ENCODE assay signal across 17 mouse cellular contexts in the genomic region with DNA sequence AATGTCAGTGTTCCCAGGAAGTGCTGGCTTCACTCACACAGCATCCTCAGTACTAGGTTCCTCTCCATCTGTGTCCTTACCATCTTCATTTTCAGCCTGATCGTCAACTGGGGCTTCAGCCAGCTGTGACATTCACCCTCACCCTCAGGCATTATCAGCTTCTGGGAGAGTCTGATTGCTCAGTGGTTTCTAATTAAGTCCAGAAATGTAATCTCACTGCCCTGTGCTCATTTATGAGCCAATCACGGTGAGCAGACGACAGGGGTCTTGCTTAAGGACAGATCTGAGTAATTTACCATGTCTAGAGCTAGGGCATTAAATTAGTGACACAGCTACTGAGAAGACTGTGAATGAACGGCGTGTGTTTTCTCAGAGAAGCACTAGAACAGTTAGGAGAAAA.
DNase-seq lines count a peak whose midpoint lies in the region; ATAC-seq and TF ChIP-seq lines count a peak whose summit lies in the region.
"Had no signal": no experiment of that assay in that cellular context is flagged by ENCODE, and none has a peak within 500 bp of the region (broad histone marks: within the 10 kb centered on the region; RNA-seq: fewer than 3 reads in every experiment).

No protein-coding gene starts in this region.

- no peak for TF ChIP-seq POLR2A in brain, embryonic 14.5 days (IDR thresholded peaks at IDR 0.05; ENCODE audit: borderline replicate concordance, extremely low read depth, insufficient read depth, insufficient read length, poor library complexity, severe bottlenecking)

- no peaks in the 10 kb centered on the region for H3K36me3 ChIP-seq in kidney, postnatal 0 days (ENCODE audit: insufficient read depth, low read length)
- H3K36me3 ChIP-seq in hindbrain, embryonic 10.5 days = no peaks in the 10 kb centered on the region
- H3K36me3 ChIP-seq in midbrain, embryonic 14.5 days (ENCODE audit: control insufficient read depth, insufficient read depth, low read length) = no peaks in the 10 kb centered on the region
- no peaks in the 10 kb centered on the region for H3K36me3 ChIP-seq in limb, embryonic 10.5 days
- H3K36me3 ChIP-seq: G1E; kidney, embryonic 15.5 days; limb, embryonic 15.5 days; stomach, embryonic 15.5 days had no signal

- no peaks in the 10 kb centered on the region for H3K4me1 ChIP-seq in kidney, postnatal 0 days (replicated peaks; ENCODE audit: insufficient read depth, low read length)
- no peaks in the 10 kb centered on the region for H3K4me1 ChIP-seq in hindbrain, embryonic 10.5 days (replicated peaks)
- no peaks in the 10 kb centered on the region for H3K4me1 ChIP-seq in midbrain, embryonic 14.5 days (ENCODE audit: control insufficient read depth, insufficient read depth, low read length)
- peaks cover 26% of the 10 kb centered on the region for H3K4me1 ChIP-seq in limb, embryonic 10.5 days
- H3K4me1 ChIP-seq: limb, embryonic 15.5 days; stomach, embryonic 15.5 days had no signal

- ATAC-seq in kidney, postnatal 0 days (replicated peaks; ENCODE audit: low FRiP score, low read depth) = no peak
- ATAC-seq in midbrain, embryonic 14.5 days (ENCODE audit: low FRiP score, low TSS enrichment) = peak; percentile 24; the same call in 1 of the 2 replicates
- ATAC-seq: forebrain, embryonic 13.5 days; inflammation-experienced regulatory T-cells, adult 6 months had no signal

- H3K9me3 ChIP-seq in kidney, postnatal 0 days (replicated peaks; ENCODE audit: low read length) = no peaks in the 10 kb centered on the region
- H3K9me3 ChIP-seq in hindbrain, embryonic 10.5 days = no peaks in the 10 kb centered on the region
- H3K9me3 ChIP-seq in midbrain, embryonic 14.5 days (ENCODE audit: control insufficient read depth, low read length) = no peaks in the 10 kb centered on the region
- H3K9me3 ChIP-seq in limb, embryonic 10.5 days (replicated peaks) = no peaks in the 10 kb centered on the region
- H3K9me3 ChIP-seq: forebrain, embryonic 13.5 days; G1E; kidney, embryonic 15.5 days; limb, embryonic 15.5 days; stomach, embryonic 15.5 days had no signal

- no peak for TF ChIP-seq CTCF in kidney, postnatal 0 days (IDR thresholded peaks at IDR 0.05; ENCODE audit: low read depth)
- TF ChIP-seq CTCF in brain, embryonic 14.5 days (IDR thresholded peaks at IDR 0.05; ENCODE audit: borderline replicate concordance, extremely low read depth, insufficient read depth, insufficient read length) = no peak

- no peak overlapping the region for H3K4me3 ChIP-seq in kidney, postnatal 0 days (replicated peaks; ENCODE audit: low read depth, low read length)
- H3K4me3 ChIP-seq in hindbrain, embryonic 10.5 days = no peak overlapping the region
- no peak overlapping the region for H3K4me3 ChIP-seq in midbrain, embryonic 14.5 days (replicated peaks; ENCODE audit: low read depth, low read length)
- H3K4me3 ChIP-seq in limb, embryonic 10.5 days = no peak overlapping the region
- H3K4me3 ChIP-seq: forebrain, embryonic 13.5 days; kidney, embryonic 15.5 days; limb, embryonic 15.5 days; stomach, embryonic 15.5 days had no signal

- H3K27ac ChIP-seq in kidney, postnatal 0 days = no peak overlapping the region
- no peak overlapping the region for H3K27ac ChIP-seq in hindbrain, embryonic 10.5 days
- no peak overlapping the region for H3K27ac ChIP-seq in midbrain, embryonic 14.5 days (replicated peaks; ENCODE audit: low read depth, low read length)
- no peak overlapping the region for H3K27ac ChIP-seq in limb, embryonic 10.5 days
- H3K27ac ChIP-seq: forebrain, embryonic 13.5 days; kidney, embryonic 15.5 days; limb, embryonic 15.5 days; stomach, embryonic 15.5 days had no signal

- DNase-seq in kidney, postnatal 0 days (ENCODE audit: low spot score) = peak; percentile 4
- no peak for DNase-seq in kidney, adult 11 months
- peak; percentile 68 for DNase-seq in brain, embryonic 14.5 days (ENCODE audit: low read depth)
- peak; percentile 5 for DNase-seq in hindbrain, embryonic 10.5 days (ENCODE audit: low spot score)
- DNase-seq in midbrain, embryonic 14.5 days = peak; percentile 58
- no peak for DNase-seq in limb, embryonic 10.5 days (ENCODE audit: low spot score)
- DNase-seq in thymus, postnatal 10 days (ENCODE audit: low spot score in 2 of 2) = no peak
- DNase-seq: adrenal gland, adult 2 months; cerebellum, postnatal 36 days; heart, adult 18-20 months; lung, embryonic 14.5 days had no signal

- H3K4me2 ChIP-seq in kidney, postnatal 0 days (ENCODE audit: low read length) = no peak overlapping the region
- H3K4me2 ChIP-seq in midbrain, embryonic 14.5 days (ENCODE audit: low read length) = no peak overlapping the region
- H3K4me2 ChIP-seq: forebrain, embryonic 13.5 days; kidney, embryonic 15.5 days; limb, embryonic 15.5 days; lung, embryonic 14.5 days; stomach, embryonic 15.5 days had no signal

- no peaks in the 10 kb centered on the region for H3K27me3 ChIP-seq in kidney, postnatal 0 days (ENCODE audit: insufficient read depth, low read length)
- no peaks in the 10 kb centered on the region for H3K27me3 ChIP-seq in hindbrain, embryonic 10.5 days (ENCODE audit: insufficient read depth, poor library complexity, severe bottlenecking)
- peaks cover 7% of the 10 kb centered on the region; the same call in 1 of the 2 replicates for H3K27me3 ChIP-seq in midbrain, embryonic 14.5 days (ENCODE audit: control insufficient read depth, insufficient read depth, low read length)
- peaks cover 33% of the 10 kb centered on the region; the same call in 1 of the 2 replicates for H3K27me3 ChIP-seq in limb, embryonic 10.5 days (ENCODE audit: low read depth, poor library complexity, severe bottlenecking)
- H3K27me3 ChIP-seq: forebrain, embryonic 13.5 days; limb, embryonic 15.5 days; stomach, embryonic 15.5 days had no signal

- no peak overlapping the region for H3K9ac ChIP-seq in kidney, postnatal 0 days (ENCODE audit: low read depth, low read length)
- no peak overlapping the region for H3K9ac ChIP-seq in midbrain, embryonic 14.5 days (replicated peaks; ENCODE audit: low read length)
- H3K9ac ChIP-seq: forebrain, embryonic 13.5 days; kidney, embryonic 15.5 days; limb, embryonic 15.5 days; lung, embryonic 14.5 days; stomach, embryonic 15.5 days had no signal

- 21% methylated on average over 5 of the region's 5 CpGs for WGBS in kidney, postnatal 0 days
- 55% methylated on average over 5 of the region's 5 CpGs for WGBS in hindbrain, embryonic 10.5 days
- 23% methylated on average over 5 of the region's 5 CpGs for WGBS in midbrain, embryonic 14.5 days
- 12% methylated on average over 5 of the region's 5 CpGs for WGBS in limb, embryonic 10.5 days

Comparison
In these comparisons a context has a peak if more than half of its experiments do, and no peak if none do; other contexts are left out.
1. DNase-seq: peak in kidney, postnatal 0 days (single experiment), brain, embryonic 14.5 days (single experiment), hindbrain, embryonic 10.5 days (single experiment) and midbrain, embryonic 14.5 days (single experiment); none in kidney, adult 11 months (single experiment), limb, embryonic 10.5 days (single experiment) and thymus, postnatal 10 days (0 of 2).